Mouse (Mus musculus) embryonic facial prominence, embryonic 14.5 days (tissue): ENCODE measurements around the gene Rragd. TPM values are rescaled to one million over a fixed set of nuclear protein-coding genes. Genes with fewer than 3 reads are reported as not detected.
A peak's percentile ranks its signal among the peaks of the same experiment; 100 is the strongest.

ENCODE experiments used
- ATAC-seq: fragments of 200-750 bp; cut with Nextera tagmentation; 2 replicates; pipeline ENCODE4 v1.8.0; 2017; ENCODE audit warnings: low read depth, moderate number of reproducible peaks, moderate TSS enrichment
- DNase-seq: peaks from one replicate; pipeline ENCODE4 v3.0.0-alpha.2; 2015; ENCODE audit warnings: low spot score
- H3K27ac ChIP-seq: fragments of 300-500 bp; sonication (generic); replicated peaks from 2 replicates; pipeline ENCODE4 v1.5.1; 2014; ENCODE audit warnings: low read depth, mild to moderate bottlenecking, low read length, moderate library complexity
- H3K27me3 ChIP-seq: fragments of 300-500 bp; sonication (generic); replicated peaks from 2 replicates; pipeline ENCODE4 v1.6.1; 2014; ENCODE audit warnings: low read length; ENCODE audit not compliant: control insufficient read depth, insufficient read depth
- H3K36me3 ChIP-seq: fragments of 300-500 bp; sonication (generic); 2 replicates; pipeline ENCODE4 v1.6.1; 2014; ENCODE audit warnings: low read length, mixed read lengths; ENCODE audit not compliant: control insufficient read depth, insufficient read depth
- H3K4me1 ChIP-seq: fragments of 300-500 bp; sonication (generic); 2 replicates; pipeline ENCODE4 v1.6.1; 2014; ENCODE audit warnings: antibody characterized with exemption, low read length; ENCODE audit not compliant: control insufficient read depth, insufficient read depth
- H3K4me2 ChIP-seq: fragments of 300-500 bp; sonication (generic); 2 replicates; pipeline ENCODE4 v1.6.1; 2014; ENCODE audit warnings: low read depth, mild to moderate bottlenecking, low read length, moderate library complexity, mixed read lengths
- H3K4me3 ChIP-seq: fragments of 300-500 bp; sonication (generic); 2 replicates; pipeline ENCODE4 v1.5.1; 2014; ENCODE audit warnings: low read depth, mild to moderate bottlenecking, low read length
- H3K9ac ChIP-seq: fragments of 300-500 bp; sonication (generic); 2 replicates; pipeline ENCODE4 v1.6.1; 2014; ENCODE audit warnings: low read depth, mild to moderate bottlenecking, low read length, moderate library complexity, mixed read lengths
- H3K9me3 ChIP-seq: fragments of 300-500 bp; sonication (generic); 2 replicates; pipeline ENCODE4 v1.6.1; 2016; ENCODE audit warnings: low read length; ENCODE audit not compliant: control insufficient read depth
- WGBS: fragments of 180-500 bp; shearing (Covaris S2); extraction: QIAGEN DNeasy Blood & Tissue Kit; methylation state at CpG from one replicate; pipeline ENCODE4 v1.1.7; 2014; 5-methylcytosine and 5-hydroxymethylcytosine counted together
- polyA plus RNA-seq: library from polyadenylated mRNA; unstranded; fragments of >200 nt; fragmentation: Nextera tagmentation; extraction: Ambion mirVana; gene quantifications from 2 replicates; pipeline ENCODE4 v1.2.1, GENCODE M21; 2014

Gene Rragd
- polyA plus RNA-seq, 1 experiment from 2014 or later = 21.8 TPM

GRCm38 (mm10) chr4:33010078-33010477 is 27.2 kb downstream of the Rragd start:
- H3K36me3 ChIP-seq = 0 out of 2 replicates have a peak, but pooled peaks cover 4% of the 10 kb centered on the region
- WGBS = 81% methylated on average over 1 of the region's 1 CpGs
- H3K27me3 ChIP-seq = no peaks in the 10 kb centered on the region
- H3K9ac ChIP-seq = no peak overlapping the region
- no peaks in the 10 kb centered on the region for H3K9me3 ChIP-seq
- DNase-seq (no peak), ATAC-seq (no peak)
- no peak overlapping the region for H3K4me2 ChIP-seq
- H3K27ac ChIP-seq = no peak overlapping the region
- H3K4me1 ChIP-seq = no peaks in the 10 kb centered on the region
- H3K4me3 ChIP-seq = no peak overlapping the region

GRCm38 (mm10) chr4:33012484-33012883 is 29.6 kb downstream of the Rragd start:
- ATAC-seq = no peak
- Histone ChIP-seq H3K36me3 (0 out of 2 replicates have a peak, but pooled peaks cover 4% of the 10 kb centered on the region), H3K27ac (no peak overlapping the region), H3K9ac (no peak overlapping the region), H3K9me3 (no peaks in the 10 kb centered on the region), H3K27me3 (no peaks in the 10 kb centered on the region), H3K4me2 (no peak overlapping the region), H3K4me3 (no peak overlapping the region), H3K4me1 (no peaks in the 10 kb centered on the region)
- DNase-seq = no peak
- WGBS = 82% methylated on average over 4 of the region's 4 CpGs

DNA sequence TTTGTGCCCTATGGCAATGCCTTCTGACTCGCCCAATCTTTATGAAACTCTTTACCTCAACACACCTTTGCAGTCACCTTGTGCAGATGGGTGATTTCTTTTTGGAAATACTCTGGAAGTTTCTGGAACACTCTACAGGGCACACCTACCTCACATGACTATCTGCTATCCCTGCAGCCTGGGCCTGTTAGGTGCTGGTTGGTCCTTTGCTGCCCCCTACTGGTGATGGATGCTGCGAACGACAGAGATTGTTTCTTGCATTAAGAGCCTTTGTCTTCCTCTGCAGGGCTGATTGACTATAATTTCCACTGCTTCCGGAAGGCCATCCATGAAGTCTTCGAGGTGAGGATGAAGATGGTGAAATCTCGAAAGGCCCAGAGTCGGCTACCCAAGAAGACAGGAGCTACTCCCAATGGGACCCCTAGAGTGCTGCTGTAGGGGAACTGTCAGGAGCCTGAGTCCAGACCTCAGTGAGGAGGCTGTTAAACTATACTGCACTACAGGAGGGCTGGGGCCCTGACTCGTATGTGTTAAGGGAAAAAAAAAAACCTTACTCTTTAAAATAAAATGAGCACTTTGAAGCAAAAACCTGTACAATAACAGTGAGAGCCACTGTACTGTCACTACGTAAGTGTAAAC is 35.6 kb downstream of the Rragd start:
- H3K9ac ChIP-seq = no peak overlapping the region
- no peaks in the 10 kb centered on the region for H3K4me1 ChIP-seq
- no peak overlapping the region for H3K27ac ChIP-seq
- DNase-seq (peak; percentile 90), ATAC-seq (peak; percentile 88)
- no peak overlapping the region for H3K4me3 ChIP-seq
- no peak overlapping the region for H3K4me2 ChIP-seq
- no peaks in the 10 kb centered on the region for H3K27me3 ChIP-seq
- H3K9me3 ChIP-seq = no peaks in the 10 kb centered on the region
- WGBS = 51% methylated on average over 9 of the region's 9 CpGs
- 0 out of 2 replicates have a peak, but pooled peaks cover 4% of the 10 kb centered on the region for H3K36me3 ChIP-seq

- DNase-seq = peak; percentile 12
- WGBS = 73% methylated on average over 8 of the region's 8 CpGs
- H3K36me3 ChIP-seq = peaks cover 16% of the 10 kb centered on the region; the same call in 1 of the 2 replicates
- H3K27me3 ChIP-seq = no peaks in the 10 kb centered on the region
- H3K4me1 ChIP-seq = no peaks in the 10 kb centered on the region
- H3K4me2 ChIP-seq = no peak overlapping the region
- H3K9me3 ChIP-seq = no peaks in the 10 kb centered on the region
- no peak overlapping the region for H3K27ac ChIP-seq
- ATAC-seq = peak; percentile 47; the same call in 1 of the 2 replicates
- no peak overlapping the region for H3K4me3 ChIP-seq
- H3K9ac ChIP-seq = no peak overlapping the region
Measured at GRCm38 (mm10) chr4:33024420-33024819, 41.6 kb downstream of the Rragd start.

GRCm38 (mm10) chr4:33029104-33029503 is 46.3 kb downstream of the Rragd start:
- H3K9me3 ChIP-seq = no peaks in the 10 kb centered on the region
- H3K4me1 ChIP-seq = peaks cover 8% of the 10 kb centered on the region
- no peak overlapping the region for H3K4me3 ChIP-seq
- H3K9ac ChIP-seq = no peak overlapping the region
- 80% methylated on average over 7 of the region's 7 CpGs for WGBS
- no peak overlapping the region for H3K27ac ChIP-seq
- no peaks in the 10 kb centered on the region for H3K27me3 ChIP-seq
- H3K4me2 ChIP-seq = no peak overlapping the region
- DNase-seq (no peak), ATAC-seq (no peak)
- peaks cover 16% of the 10 kb centered on the region; the same call in 1 of the 2 replicates for H3K36me3 ChIP-seq

- Histone ChIP-seq H3K9ac (peak overlapping the region; percentile 97), H3K36me3 (peaks cover 22% of the 10 kb centered on the region), H3K9me3 (peaks cover 4% of the 10 kb centered on the region; the same call in 1 of the 2 replicates), H3K4me3 (peak overlapping the region; percentile 69), H3K27ac (peak overlapping the region; percentile 94), H3K4me1 (peaks cover 8% of the 10 kb centered on the region), H3K27me3 (no peaks in the 10 kb centered on the region), H3K4me2 (peak overlapping the region; percentile 54)
- peak; percentile 82 for ATAC-seq
- 2% methylated on average over 45 of the region's 55 CpGs for WGBS
- DNase-seq = peak; percentile 34
Measured at GRCm38 (mm10) chr4:33030264-33031194, 47.7 kb downstream of the Rragd start.

DNA sequence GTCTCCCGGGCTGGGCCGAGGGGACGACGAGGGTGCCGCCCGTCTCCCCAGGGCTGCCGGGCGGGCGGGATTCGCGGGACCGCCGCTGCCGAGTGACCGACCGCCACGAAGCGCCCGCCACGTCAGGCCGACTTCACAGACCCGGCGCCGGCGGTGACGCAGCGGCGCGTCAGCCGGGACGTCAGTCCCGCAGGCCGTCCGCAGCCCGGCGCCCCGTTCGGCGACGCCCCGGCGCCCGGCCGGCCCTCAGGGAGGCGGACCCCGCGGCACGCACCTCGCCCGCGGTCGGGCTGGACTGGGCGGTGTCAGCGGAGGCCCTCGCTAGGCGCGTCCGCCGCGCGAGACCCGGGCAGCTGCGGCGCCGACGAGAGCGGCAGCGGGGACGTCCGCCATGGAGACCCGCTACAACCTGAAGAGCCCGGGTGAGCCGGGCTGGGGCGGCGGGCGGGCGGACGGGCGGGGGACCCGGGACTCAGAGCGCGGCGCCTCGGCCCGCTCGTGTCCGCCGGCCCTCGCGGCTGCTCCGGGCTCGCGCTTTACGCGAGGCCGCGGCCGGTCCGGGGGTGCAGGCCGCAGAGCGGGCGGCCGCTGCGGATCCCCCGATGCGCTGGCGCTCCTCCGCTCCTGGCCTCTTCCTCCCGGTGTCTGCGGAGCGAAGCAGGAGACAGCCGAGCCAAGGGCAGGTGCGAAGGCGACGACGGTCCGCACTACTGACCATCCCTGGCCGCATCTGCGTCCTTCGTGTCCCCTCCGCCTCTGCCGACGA is 48.5 kb downstream of the Rragd start, which contains the start of gene Ube2j1:
TSS of gene Ube2j1 (plus strand) at position 222 of the 766 bp plus-strand sequence.
- ATAC-seq = peak; percentile 97
- under 1% methylated on average over 13 of the region's 123 CpGs for WGBS

DNA sequence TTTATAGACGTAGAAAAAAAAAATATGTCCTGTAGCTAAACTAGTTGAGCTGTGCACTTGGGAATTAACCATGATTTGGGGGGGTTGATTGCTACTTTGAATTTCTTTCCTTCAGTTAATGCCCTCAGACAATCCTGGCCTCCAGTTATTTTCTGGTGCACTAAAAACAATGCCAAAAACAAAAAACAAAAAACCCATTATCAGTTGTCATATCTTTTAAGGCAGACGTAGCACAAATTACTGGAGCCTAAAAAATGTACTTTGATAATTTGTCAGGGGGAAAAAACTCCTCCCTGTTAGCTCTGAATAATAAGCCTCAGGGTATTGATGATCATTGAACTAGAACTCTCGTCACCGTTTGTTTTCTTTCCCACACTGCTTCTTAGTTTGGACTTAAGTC is 49.2 kb downstream of the Rragd start:
- ATAC-seq (no peak), DNase-seq (no peak)
- 5% methylated on average over 4 of the region's 4 CpGs for WGBS
- Histone ChIP-seq H3K27me3 (no peaks in the 10 kb centered on the region), H3K27ac (peak overlapping the region; percentile 94), H3K9me3 (peaks cover 6% of the 10 kb centered on the region; the same call in 1 of the 2 replicates), H3K4me3 (peak overlapping the region; percentile 69), H3K4me1 (peaks cover 8% of the 10 kb centered on the region), H3K4me2 (peak overlapping the region; percentile 54), H3K9ac (peak overlapping the region; percentile 97), H3K36me3 (peaks cover 25% of the 10 kb centered on the region)

More for the DNA sequence above, 48.5 kb downstream of the Rragd start, which contains the start of gene Ube2j1:
- peak; percentile 94 for DNase-seq
- peaks cover 8% of the 10 kb centered on the region for H3K4me1 ChIP-seq
- H3K27me3 ChIP-seq = no peaks in the 10 kb centered on the region
- peak within 1 kb of the TSS; percentile 54 for H3K4me2 ChIP-seq
- H3K27ac ChIP-seq = peak within 1 kb of the TSS; percentile 94
- H3K36me3 ChIP-seq = peaks cover 25% of the 10 kb centered on the region
- H3K9ac ChIP-seq = peak within 1 kb of the TSS; percentile 97
- H3K4me3 ChIP-seq = peak within 1 kb of the TSS; percentile 69
- H3K9me3 ChIP-seq = peaks cover 6% of the 10 kb centered on the region; the same call in 1 of the 2 replicates
